Mouse (Mus musculus) neural tube, embryonic 13.5 days (tissue): ENCODE measurements around the gene Inppl1. TPM values are rescaled to one million over a fixed set of nuclear protein-coding genes. Genes with fewer than 3 reads are reported as not detected.
A peak's percentile ranks its signal among the peaks of the same experiment; 100 is the strongest.

Source experiments
- ATAC-seq: fragments of 200-750 bp; cut with Nextera tagmentation; 2 replicates; pipeline ENCODE4 v1.8.0; 2017; ENCODE audit warnings: low read depth, mild to moderate bottlenecking, moderate TSS enrichment, moderate library complexity
- H3K27ac ChIP-seq: fragments of 300-500 bp; sonication (generic); replicated peaks from 2 replicates; pipeline ENCODE4 v1.5.1; 2015; ENCODE audit warnings: moderate library complexity, mild to moderate bottlenecking, inconsistent platforms
- H3K27me3 ChIP-seq: fragments of 300-500 bp; sonication (generic); 2 replicates; pipeline ENCODE4 v1.6.1; 2015; ENCODE audit warnings: mild to moderate bottlenecking, inconsistent platforms
- H3K36me3 ChIP-seq: fragments of 300-500 bp; sonication (generic); 2 replicates; pipeline ENCODE4 v1.6.1; 2015; ENCODE audit warnings: mild to moderate bottlenecking, inconsistent platforms
- H3K4me1 ChIP-seq: fragments of 300-500 bp; sonication (generic); replicated peaks from 2 replicates; pipeline ENCODE4 v1.6.1; 2015; ENCODE audit warnings: inconsistent platforms
- H3K4me2 ChIP-seq: fragments of 300-500 bp; sonication (generic); 2 replicates; pipeline ENCODE4 v1.6.1; 2015; ENCODE audit warnings: inconsistent platforms, mild to moderate bottlenecking, moderate library complexity
- H3K4me3 ChIP-seq: fragments of 300-500 bp; sonication (generic); 2 replicates; pipeline ENCODE4 v1.5.1; 2015; ENCODE audit warnings: mild to moderate bottlenecking, inconsistent platforms
- H3K9ac ChIP-seq: fragments of 300-500 bp; sonication (generic); 2 replicates; pipeline ENCODE4 v1.6.1; 2015; ENCODE audit warnings: moderate library complexity, mild to moderate bottlenecking, inconsistent platforms
- H3K9me3 ChIP-seq: fragments of 300-500 bp; sonication (generic); 2 replicates; pipeline ENCODE4 v1.6.1; 2016; ENCODE audit warnings: inconsistent platforms
- WGBS: fragments of 180-500 bp; shearing (Covaris S2); methylation state at CpG from one replicate; pipeline ENCODE4 v1.1.7; 2015; 5-methylcytosine and 5-hydroxymethylcytosine counted together
- polyA plus RNA-seq: library from polyadenylated mRNA; unstranded; fragments of >200 nt; fragmentation: Nextera tagmentation; extraction: Ambion mirVana; gene quantifications from 2 replicates; pipeline ENCODE4 v1.2.1, GENCODE M21; 2015

Gene Inppl1
- polyA plus RNA-seq, 1 experiment from 2014 or later = 17.4 TPM

- Histone ChIP-seq H3K27ac (peak overlapping the region; percentile 87), H3K9ac (peak overlapping the region; percentile 82), H3K9me3 (no peaks in the 10 kb centered on the region), H3K27me3 (no peaks in the 10 kb centered on the region; the same call in 1 of the 2 replicates), H3K4me2 (peak overlapping the region; percentile 98), H3K4me1 (peaks cover 52% of the 10 kb centered on the region), H3K36me3 (peaks cover 7% of the 10 kb centered on the region), H3K4me3 (peak overlapping the region; percentile 54)
- peak; percentile 55 for ATAC-seq
- WGBS = under 1% methylated on average over 60 of the region's 63 CpGs
Measured at GRCm38 (mm10) chr7:101836271-101837153, 1.5 kb downstream of the Inppl1 start.

- Histone ChIP-seq H3K27ac (peak overlapping the region; percentile 87; the same call in 1 of the 2 replicates), H3K36me3 (peaks cover 17% of the 10 kb centered on the region), H3K4me2 (peak overlapping the region; percentile 98), H3K4me1 (peaks cover 52% of the 10 kb centered on the region), H3K27me3 (no peaks in the 10 kb centered on the region; the same call in 1 of the 2 replicates), H3K9ac (peak overlapping the region; percentile 82), H3K4me3 (peak overlapping the region; percentile 54), H3K9me3 (no peaks in the 10 kb centered on the region)
- WGBS = 43% methylated on average over 5 of the region's 5 CpGs
- ATAC-seq = no peak
Measured at GRCm38 (mm10) chr7:101835457-101836109, 2.4 kb downstream of the Inppl1 start.

DNA sequence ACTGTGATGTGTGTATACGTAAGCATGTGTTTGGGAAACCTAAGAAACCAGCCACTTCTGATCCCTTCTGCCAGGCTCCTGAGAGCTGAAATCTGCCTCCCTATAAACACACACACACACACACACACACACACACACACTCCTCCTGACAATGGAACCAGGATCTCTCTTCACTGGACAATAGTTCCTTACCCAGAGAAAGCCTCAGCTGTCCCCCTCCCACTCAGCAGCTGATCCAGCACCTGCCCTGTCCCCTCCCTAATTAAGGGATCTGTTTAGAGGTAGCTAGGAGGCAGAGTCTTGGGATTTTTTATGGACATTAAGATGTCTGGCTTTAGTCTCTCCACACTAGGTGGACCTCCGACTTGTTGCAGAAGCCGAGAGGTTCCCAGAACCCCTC, 3.1 kb downstream of the Inppl1 start:
- ATAC-seq = no peak
- Histone ChIP-seq H3K4me2 (peak overlapping the region; percentile 98), H3K27me3 (no peaks in the 10 kb centered on the region; the same call in 1 of the 2 replicates), H3K9me3 (no peaks in the 10 kb centered on the region), H3K4me1 (peaks cover 52% of the 10 kb centered on the region), H3K36me3 (peaks cover 23% of the 10 kb centered on the region), H3K27ac (0 out of 2 replicates have a peak overlapping the region, but pooled peaks have one; percentile 11), H3K4me3 (peak overlapping the region; percentile 54), H3K9ac (no peak overlapping the region)
- WGBS = 56% methylated on average over 3 of the region's 3 CpGs

GRCm38 (mm10) chr7:101833916-101834584, 4.0 kb downstream of the Inppl1 start:
- no peak overlapping the region for H3K9ac ChIP-seq
- H3K36me3 ChIP-seq = peaks cover 31% of the 10 kb centered on the region
- H3K4me3 ChIP-seq = no peak overlapping the region
- peak overlapping the region; percentile 11; the same call in 1 of the 2 replicates for H3K27ac ChIP-seq
- 44% methylated on average over 3 of the region's 3 CpGs for WGBS
- ATAC-seq = no peak
- H3K4me2 ChIP-seq = peak overlapping the region; percentile 98
- H3K9me3 ChIP-seq = no peaks in the 10 kb centered on the region
- no peaks in the 10 kb centered on the region for H3K27me3 ChIP-seq
- H3K4me1 ChIP-seq = peaks cover 52% of the 10 kb centered on the region

DNA sequence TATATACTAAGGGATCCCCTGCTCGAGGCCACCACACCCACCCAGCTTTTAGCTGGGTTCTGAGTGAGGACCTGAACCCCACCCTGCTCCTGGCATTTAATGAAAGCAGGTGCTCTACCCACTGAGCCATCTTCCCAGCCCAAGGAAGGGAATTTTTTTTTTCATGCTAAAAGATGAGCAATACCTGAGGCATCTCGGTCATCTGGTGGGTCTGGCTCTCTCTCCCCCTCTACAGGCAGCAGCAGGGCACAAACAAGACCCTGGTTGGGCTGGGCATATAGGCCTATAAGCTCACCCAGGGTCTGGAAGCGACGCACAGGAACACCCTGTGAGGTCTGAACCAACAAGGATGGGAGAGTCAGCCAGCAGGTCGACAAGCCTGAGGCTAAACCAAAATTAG, 4.7 kb downstream of the Inppl1 start:
- H3K9ac ChIP-seq = no peak overlapping the region
- H3K27ac ChIP-seq = no peak overlapping the region
- 73% methylated on average over 5 of the region's 5 CpGs for WGBS
- no peaks in the 10 kb centered on the region for H3K27me3 ChIP-seq
- ATAC-seq = no peak
- H3K36me3 ChIP-seq = peaks cover 38% of the 10 kb centered on the region
- H3K4me3 ChIP-seq = no peak overlapping the region
- H3K9me3 ChIP-seq = no peaks in the 10 kb centered on the region
- no peak overlapping the region for H3K4me2 ChIP-seq
- H3K4me1 ChIP-seq = peaks cover 47% of the 10 kb centered on the region

DNA sequence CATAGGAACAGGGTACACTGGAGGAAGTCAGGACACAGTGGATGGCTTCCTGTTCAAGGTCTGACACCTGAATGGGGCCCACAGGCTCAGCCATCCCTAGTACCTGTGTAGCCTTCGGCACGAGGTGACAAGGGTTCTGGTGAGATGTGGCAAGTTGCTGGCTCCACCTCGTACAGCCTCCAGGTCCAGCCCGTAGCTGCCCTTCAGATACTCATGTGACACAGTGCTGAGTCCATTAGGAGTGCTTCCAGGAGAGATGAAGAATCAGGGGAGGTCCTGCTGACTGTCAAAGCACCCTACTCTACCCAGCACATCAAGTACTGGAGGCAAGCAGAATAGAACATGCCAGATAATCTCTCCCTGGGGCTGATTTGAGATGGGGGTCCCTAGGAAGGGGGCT, 5.7 kb downstream of the Inppl1 start:
- H3K4me2 ChIP-seq = no peak overlapping the region
- 96% methylated on average over 4 of the region's 4 CpGs for WGBS
- H3K4me1 ChIP-seq = peaks cover 42% of the 10 kb centered on the region
- no peak overlapping the region for H3K27ac ChIP-seq
- no peak for ATAC-seq
- H3K27me3 ChIP-seq = no peaks in the 10 kb centered on the region
- H3K9me3 ChIP-seq = no peaks in the 10 kb centered on the region
- H3K9ac ChIP-seq = no peak overlapping the region
- H3K36me3 ChIP-seq = peaks cover 48% of the 10 kb centered on the region
- no peak overlapping the region for H3K4me3 ChIP-seq

DNA sequence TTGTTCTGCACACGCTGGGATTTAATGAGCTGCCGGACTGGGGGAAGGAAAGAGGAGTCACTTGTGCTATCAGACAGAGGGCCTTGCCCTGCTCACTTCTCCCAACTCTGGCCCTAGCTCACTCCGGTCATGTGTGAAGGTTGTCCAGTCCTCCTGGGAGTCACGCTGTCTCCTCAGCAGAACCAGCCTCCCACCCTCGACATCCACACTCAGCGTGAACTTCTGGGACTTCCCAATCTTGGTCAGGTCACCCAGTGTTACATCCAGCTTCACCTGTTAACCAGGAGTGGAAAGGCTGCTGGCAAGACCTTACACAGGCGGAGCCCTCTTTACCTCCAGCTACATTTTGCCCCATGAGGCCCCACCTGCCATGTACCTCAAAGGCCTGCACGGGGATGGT, 6.6 kb downstream of the Inppl1 start:
- Histone ChIP-seq H3K9ac (no peak overlapping the region), H3K27me3 (no peaks in the 10 kb centered on the region), H3K4me3 (no peak overlapping the region), H3K36me3 (peaks cover 57% of the 10 kb centered on the region), H3K9me3 (no peaks in the 10 kb centered on the region), H3K27ac (no peak overlapping the region), H3K4me1 (peaks cover 33% of the 10 kb centered on the region), H3K4me2 (no peak overlapping the region)
- no peak for ATAC-seq
- WGBS = 92% methylated on average over 8 of the region's 8 CpGs

GRCm38 (mm10) chr7:101830373-101830772, 7.7 kb downstream of the Inppl1 start:
- no peak for ATAC-seq
- Histone ChIP-seq H3K4me2 (no peak overlapping the region), H3K27me3 (no peaks in the 10 kb centered on the region), H3K9ac (no peak overlapping the region), H3K9me3 (no peaks in the 10 kb centered on the region), H3K36me3 (peaks cover 67% of the 10 kb centered on the region), H3K4me3 (no peak overlapping the region), H3K4me1 (peaks cover 22% of the 10 kb centered on the region), H3K27ac (no peak overlapping the region)
- WGBS = 95% methylated on average over 3 of the region's 3 CpGs

DNA sequence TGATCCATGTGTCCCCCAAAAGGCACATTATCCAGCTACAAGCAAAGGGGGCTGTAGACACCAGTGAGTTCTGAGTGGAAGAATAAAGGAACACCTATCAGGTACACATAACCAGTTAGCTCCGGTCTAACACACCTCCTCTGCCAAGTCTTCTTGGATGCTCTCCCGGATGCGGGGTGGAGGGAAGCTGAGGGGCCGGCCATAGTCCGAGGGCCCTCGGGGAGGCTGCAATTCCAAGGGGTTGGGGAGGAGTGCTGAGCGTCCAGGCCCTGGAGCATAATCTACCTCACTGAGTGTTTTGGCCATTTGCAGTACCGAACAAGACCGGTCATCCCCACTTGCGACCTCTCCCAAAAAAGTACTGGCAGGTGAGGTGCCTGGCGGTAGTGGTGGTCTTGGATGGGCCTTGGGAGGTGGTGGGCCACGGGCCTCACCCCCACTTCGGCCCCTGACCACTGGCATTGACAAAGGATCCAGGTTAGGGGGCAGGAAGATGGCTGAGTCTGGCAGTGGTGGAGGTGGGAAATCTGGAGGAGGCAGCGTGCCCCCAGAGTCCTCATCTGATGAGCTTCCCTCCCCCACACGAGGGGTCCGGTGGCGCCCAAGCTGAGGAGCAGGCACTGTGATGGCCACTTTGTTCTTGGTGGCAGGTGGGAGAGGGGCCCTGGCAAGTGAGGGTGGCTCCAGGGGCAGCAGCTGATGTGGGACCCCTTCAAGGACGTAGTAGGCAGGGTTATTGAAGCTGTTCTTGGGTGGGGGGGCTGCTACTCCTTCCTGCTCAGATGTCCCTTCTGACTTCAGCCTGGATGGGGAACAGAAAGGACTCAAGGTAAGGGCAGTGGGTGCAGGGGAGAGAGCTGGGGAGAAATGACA, 14.0 kb downstream of the Inppl1 start:
- H3K4me3 ChIP-seq = no peak overlapping the region
- ATAC-seq = no peak
- H3K36me3 ChIP-seq = peaks cover 43% of the 10 kb centered on the region
- H3K27ac ChIP-seq = no peak overlapping the region
- H3K9ac ChIP-seq = no peak overlapping the region
- peaks cover 51% of the 10 kb centered on the region for H3K27me3 ChIP-seq
- peaks cover 28% of the 10 kb centered on the region for H3K4me1 ChIP-seq
- H3K9me3 ChIP-seq = no peaks in the 10 kb centered on the region
- WGBS = 85% methylated on average over 18 of the region's 18 CpGs
- H3K4me2 ChIP-seq = no peak overlapping the region

GRCm38 (mm10) chr7:101822836-101823757, 14.9 kb downstream of the Inppl1 start:
- H3K4me3 ChIP-seq = no peak overlapping the region
- WGBS = 24% methylated on average over 31 of the region's 32 CpGs
- peak; percentile 15; the same call in 1 of the 2 replicates for ATAC-seq
- H3K27ac ChIP-seq = no peak overlapping the region
- peaks cover 60% of the 10 kb centered on the region for H3K27me3 ChIP-seq
- H3K36me3 ChIP-seq = peaks cover 34% of the 10 kb centered on the region
- peaks cover 33% of the 10 kb centered on the region for H3K4me1 ChIP-seq
- no peak overlapping the region for H3K9ac ChIP-seq
- H3K4me2 ChIP-seq = 0 out of 2 replicates have a peak overlapping the region, but pooled peaks have one; percentile 11
- H3K9me3 ChIP-seq = no peaks in the 10 kb centered on the region
